8 mouse cellular contexts compared by ENCODE assay signal in genomic region chr10:67548261-67548854, GRCm38 (mm10). TPM values are rescaled to one million over a fixed set of nuclear protein-coding genes. Genes with fewer than 3 reads are reported as not detected.
DNase-seq lines count a peak whose midpoint lies in the region; ATAC-seq and TF ChIP-seq lines count a peak whose summit lies in the region.

No protein-coding gene starts in this region.

- H3K27me3 ChIP-seq in Patski: no peaks in the 10 kb centered on the region
- peaks cover 42% of the 10 kb centered on the region for H3K27me3 ChIP-seq in forebrain, embryonic 12.5 days
- no peaks in the 10 kb centered on the region for H3K27me3 ChIP-seq in liver, embryonic 12.5 days (replicated peaks)

- no peak for TF ChIP-seq CTCF in Patski (IDR thresholded peaks at IDR 0.05)

- peaks cover 31% of the 10 kb centered on the region for H3K4me1 ChIP-seq in forebrain, embryonic 12.5 days
- H3K4me1 ChIP-seq in liver, embryonic 12.5 days: peaks cover 35% of the 10 kb centered on the region

- peak overlapping the region; percentile 84 for H3K4me3 ChIP-seq in forebrain, embryonic 12.5 days (replicated peaks)
- H3K4me3 ChIP-seq in liver, embryonic 12.5 days: peak overlapping the region; percentile 98

- in situ Hi-C loops in Patski (cut with MboI; ENCODE audit: low pct_unique_long_range_greater_than_20kb): loop anchor here (10.0 kb wide), 1 partner anchor 624 kb away; no protein-coding TSS in a partner anchor

- peak overlapping the region; percentile 90 for H3K9ac ChIP-seq in forebrain, embryonic 12.5 days
- H3K9ac ChIP-seq in liver, embryonic 12.5 days: peak overlapping the region; percentile 95

- H3K9me3 ChIP-seq in forebrain, embryonic 12.5 days: no peaks in the 10 kb centered on the region
- H3K9me3 ChIP-seq in liver, embryonic 12.5 days (replicated peaks): no peaks in the 10 kb centered on the region

- CTCF ChIA-PET in Patski (lab: Charles Lee): no interaction called here

- POLR2A ChIA-PET in Patski (lab: Charles Lee): interaction anchor here (1.1 to 1.7 kb wide), 2 partner anchors 10 to 11 kb away, joined by 3 to 8 read pairs; no protein-coding TSS in a partner anchor

- no peaks in the 10 kb centered on the region for H3K36me3 ChIP-seq in forebrain, embryonic 12.5 days (replicated peaks)
- peaks cover 23% of the 10 kb centered on the region for H3K36me3 ChIP-seq in liver, embryonic 12.5 days

- ATAC-seq in Patski: peak; percentile 35
- peak; percentile 77 for ATAC-seq in forebrain, embryonic 12.5 days (ENCODE audit: low FRiP score)
- ATAC-seq in liver, embryonic 12.5 days: peak; percentile 63

- under 1% methylated on average over 65 of the region's 73 CpGs for WGBS in forebrain, embryonic 12.5 days
- WGBS in liver, embryonic 12.5 days (ENCODE audit: insufficient replicate concordance): under 1% methylated on average over 65 of the region's 73 CpGs

- H3K27ac ChIP-seq in forebrain, embryonic 12.5 days: peak overlapping the region; percentile 95
- H3K27ac ChIP-seq in liver, embryonic 12.5 days: peak overlapping the region; percentile 90

- DNase-seq in gastrocnemius, adult 18-20 months (ENCODE audit: low spot score): peak; percentile 35
- no peak for DNase-seq in gastrocnemius, postnatal 25 days
- no peak for DNase-seq in Patski (ENCODE audit: low read depth, low spot score)
- peak; percentile 76 for DNase-seq in induced T-regulatory cell, adult 2 months (ENCODE audit: low read depth)
- DNase-seq in natural killer cell, adult 2 months (ENCODE audit: low spot score in 2 of 2): peak; percentile 38 to 46
- peak; percentile 59 for DNase-seq in thymus, postnatal 0 days (ENCODE audit: low spot score)

- H3K4me2 ChIP-seq in forebrain, embryonic 12.5 days: peak overlapping the region; percentile 89
- H3K4me2 ChIP-seq in liver, embryonic 12.5 days: peak overlapping the region; percentile 98

RNA-seq across cellular contexts. Expression of gene Ado, which starts 0.4 kb away (rescaled TPM):
- 10 to 100 TPM; 22.8 to 25.1 TPM for total RNA-seq in gastrocnemius, adult 18-20 months (2021)
- total RNA-seq in gastrocnemius, postnatal 25 days (2021): 10 to 100 TPM; 26.9 to 27.0 TPM
- 17.5 TPM for polyA plus RNA-seq in Patski (2021)
- polyA plus RNA-seq in forebrain, embryonic 12.5 days (2016; fragmentation: Nextera tagmentation; extraction: Ambion mirVana): 56.2 and 62.6 TPM in 2 replicates
- polyA plus RNA-seq in liver, embryonic 12.5 days (2016; fragmentation: Nextera tagmentation; extraction: Ambion mirVana): 26.0 and 27.2 TPM in 2 replicates
- polyA plus RNA-seq in thymus, postnatal 0 days (2015; fragmentation: Nextera tagmentation; extraction: Ambion mirVana): 33.2 and 33.3 TPM in 2 replicates

RNA-seq across cellular contexts. Expression of gene Egr2, which starts 13.1 kb away (rescaled TPM):
- 1 to 10 TPM in 1 of 2 experiments, under 1 TPM in 1; 0.91 to 2.1 TPM for total RNA-seq in gastrocnemius, adult 18-20 months (2021)
- total RNA-seq in gastrocnemius, postnatal 25 days (2021): 1 to 10 TPM in 1 of 2 experiments, under 1 TPM in 1; 0.80 to 1.5 TPM
- 2.4 TPM for polyA plus RNA-seq in Patski (2021)
- polyA plus RNA-seq in forebrain, embryonic 12.5 days (2016; fragmentation: Nextera tagmentation; extraction: Ambion mirVana): 0.20 and 0.37 TPM in 2 replicates
- polyA plus RNA-seq in liver, embryonic 12.5 days (2016; fragmentation: Nextera tagmentation; extraction: Ambion mirVana): 0.11 TPM in 1 of 2 replicates, not detected in the other
- polyA plus RNA-seq in thymus, postnatal 0 days (2015; fragmentation: Nextera tagmentation; extraction: Ambion mirVana): 8.7 and 10.7 TPM in 2 replicates

Comparison
In these comparisons a context has a peak if more than half of its experiments do, and no peak if none do; other contexts are left out.
1. DNase-seq: peak in gastrocnemius, adult 18-20 months (single experiment), induced T-regulatory cell, adult 2 months (single experiment), natural killer cell, adult 2 months (2 of 2) and thymus, postnatal 0 days (single experiment); none in gastrocnemius, postnatal 25 days (single experiment) and Patski (single experiment).
2. Peak in every context shown above with its lines, with median percentiles within 50 percentile points of each other: ATAC-seq.